Mouse (Mus musculus) yolk sac, embryonic 10.5 days (tissue): ENCODE measurements at regions not wholly inside any gene's neighbourhood (a gene's known extent, or its start where the extent isn't known, plus 50 kb on each side); places are given as distances from the start of the nearest gene placed in this dataset.

ENCODE experiments used
- DNase-seq: peaks from one replicate; pipeline ENCODE4 v3.0.0-alpha.2; 2017; ENCODE audit warnings: low spot score

DNA sequence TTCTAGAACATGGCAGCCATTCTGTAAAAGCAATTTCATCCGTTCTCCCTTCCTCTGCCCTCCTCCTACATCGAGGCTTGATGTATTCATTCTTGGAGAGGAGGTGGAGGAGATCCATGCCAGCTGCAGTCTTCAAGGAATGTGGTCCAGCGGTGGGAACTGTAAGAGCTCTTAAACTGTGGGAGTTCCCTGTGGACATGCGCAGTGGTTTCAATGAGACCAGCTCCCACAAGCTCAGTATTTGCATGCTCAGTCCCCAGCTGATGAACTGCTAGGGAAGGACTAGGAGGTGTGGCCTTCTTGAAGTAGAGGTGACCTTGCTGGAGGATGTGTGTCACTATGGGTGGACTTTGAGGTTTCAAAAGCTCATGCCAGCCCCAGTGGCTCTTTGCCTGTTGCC is 163.7 kb upstream of the Ctnnb1 start:
- DNase-seq, result no peak

DNA sequence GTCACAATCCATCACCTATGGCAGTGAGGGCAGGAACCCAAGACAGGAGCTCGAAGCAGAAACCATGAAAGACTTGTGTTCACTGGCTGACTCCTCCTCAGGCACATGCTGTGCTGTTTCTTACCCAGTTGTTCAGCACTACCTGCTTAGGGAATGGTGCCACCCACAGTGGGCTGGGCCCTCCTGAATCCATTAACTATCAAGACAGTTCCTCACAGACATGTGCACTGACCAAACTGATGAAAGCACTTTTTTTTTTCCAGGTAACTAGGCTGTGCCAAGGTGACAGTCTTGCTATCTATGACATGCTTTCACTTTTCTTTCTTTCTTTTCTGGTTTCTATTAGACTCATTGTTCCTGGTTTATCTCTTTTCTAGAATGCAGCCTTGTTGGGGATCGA is 162.1 kb upstream of the Ctnnb1 start:
- DNase-seq, result no peak

DNA sequence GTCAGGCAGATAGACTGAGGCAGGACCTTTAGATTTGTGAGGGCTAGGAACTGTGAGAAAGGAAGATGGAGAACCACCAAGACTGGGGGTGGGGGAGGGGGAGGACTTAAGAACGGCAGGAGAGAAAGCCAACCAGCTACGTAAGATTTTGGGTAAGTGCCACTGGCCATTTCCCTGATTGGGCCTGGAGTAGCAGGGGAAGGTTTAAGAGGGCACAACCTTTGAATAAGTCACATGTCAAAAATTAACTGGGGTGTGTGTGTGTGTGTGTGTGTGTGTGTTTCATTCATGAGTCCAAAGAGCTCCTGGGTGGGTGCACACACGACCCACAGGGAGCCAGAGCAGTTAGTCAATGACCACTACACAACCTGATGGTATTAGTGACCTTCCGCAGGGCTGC is 161.6 kb upstream of the Ctnnb1 start:
- no peak for DNase-seq

DNA sequence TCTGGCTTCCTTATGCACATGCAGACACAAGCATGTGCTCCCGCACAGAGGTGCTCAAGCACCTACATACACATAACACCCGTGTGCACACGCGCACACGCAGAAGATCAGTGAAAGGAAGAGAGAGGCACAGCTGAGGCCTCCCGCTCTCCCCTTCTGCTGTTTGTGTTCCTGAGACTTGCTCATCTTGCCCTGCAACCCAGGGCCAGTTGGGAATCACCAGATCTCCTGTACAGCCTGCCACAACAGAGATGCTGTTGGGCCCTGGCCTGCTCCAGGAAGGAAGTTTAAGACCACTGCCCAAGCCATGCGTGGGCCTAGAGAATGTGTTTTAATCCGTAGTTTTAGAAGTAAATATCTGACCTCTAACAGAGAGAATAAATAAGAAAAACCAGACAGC is 160.0 kb upstream of the Ctnnb1 start:
- DNase-seq, result no peak

DNA sequence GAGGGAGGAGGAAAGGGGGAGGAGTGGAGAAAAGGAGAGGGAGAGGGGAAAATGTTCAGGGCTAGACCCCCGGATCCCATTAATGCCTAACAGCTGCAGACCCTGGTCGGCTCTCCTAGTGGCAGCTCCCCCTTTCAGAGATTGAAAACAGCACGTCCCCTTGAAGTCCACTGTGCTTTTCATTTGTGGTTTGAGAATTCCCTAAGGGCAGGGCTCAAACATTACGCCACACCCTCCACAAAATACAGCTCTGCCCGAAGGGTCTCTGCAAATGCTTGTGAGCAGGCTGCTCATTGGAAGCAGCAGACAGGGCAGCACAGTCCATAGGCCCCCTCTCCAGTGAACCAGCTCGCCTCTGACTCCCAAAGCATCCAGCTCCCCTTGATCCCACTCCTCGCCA is 159.3 kb upstream of the Ctnnb1 start:
- DNase-seq, result peak; percentile 11

DNA sequence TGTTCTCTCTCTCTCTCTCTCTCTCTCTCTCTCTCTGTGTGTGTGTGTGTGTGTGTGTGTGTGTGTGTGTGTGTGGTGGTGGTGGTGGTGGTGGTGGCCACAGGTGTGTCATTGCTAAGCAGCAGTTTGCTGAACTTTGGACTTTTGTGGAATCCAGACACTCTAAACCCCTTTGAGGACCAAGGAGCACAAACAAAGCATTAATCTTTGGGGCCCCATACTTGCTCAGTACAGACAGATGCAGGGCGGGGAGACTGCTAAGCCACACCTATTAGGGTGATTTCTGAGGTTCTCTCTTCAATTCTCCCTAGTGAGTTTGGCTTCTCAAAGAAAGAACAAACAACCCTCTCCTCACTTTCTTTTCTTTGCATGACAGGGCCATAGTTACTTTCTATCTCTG is 158.1 kb upstream of the Ctnnb1 start:
- peak; percentile 36 for DNase-seq

DNA sequence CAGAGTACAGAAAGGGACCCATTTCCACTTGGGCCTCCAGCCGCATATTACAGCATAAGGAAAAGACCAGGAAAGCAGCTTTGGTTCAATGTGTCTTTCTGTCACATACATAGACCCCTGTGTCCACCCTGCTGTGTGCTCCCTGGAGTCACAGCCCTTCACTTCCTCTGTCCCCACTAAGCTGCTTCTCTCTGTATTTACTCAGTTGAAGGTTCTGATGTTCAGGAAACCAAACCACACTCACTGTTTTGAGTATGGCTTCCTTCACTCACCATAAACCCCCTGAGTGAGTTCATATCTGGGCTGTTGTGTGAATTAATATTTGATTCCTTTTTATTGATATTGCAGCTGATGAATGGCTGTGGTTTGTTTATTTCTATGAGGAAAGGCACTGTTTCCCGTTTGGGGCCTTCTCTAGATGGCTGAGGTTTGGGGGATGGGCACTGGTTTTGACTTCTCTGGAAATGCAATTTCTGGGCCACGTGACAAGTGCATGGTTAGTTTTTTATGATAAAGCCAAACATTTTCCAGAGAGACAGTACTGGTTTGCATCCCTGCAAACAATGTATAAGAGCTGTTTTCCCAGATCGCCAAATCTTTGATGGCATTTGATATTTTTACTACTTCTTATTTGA is 157.0 kb upstream of the Ctnnb1 start:
- DNase-seq, result no peak

DNA sequence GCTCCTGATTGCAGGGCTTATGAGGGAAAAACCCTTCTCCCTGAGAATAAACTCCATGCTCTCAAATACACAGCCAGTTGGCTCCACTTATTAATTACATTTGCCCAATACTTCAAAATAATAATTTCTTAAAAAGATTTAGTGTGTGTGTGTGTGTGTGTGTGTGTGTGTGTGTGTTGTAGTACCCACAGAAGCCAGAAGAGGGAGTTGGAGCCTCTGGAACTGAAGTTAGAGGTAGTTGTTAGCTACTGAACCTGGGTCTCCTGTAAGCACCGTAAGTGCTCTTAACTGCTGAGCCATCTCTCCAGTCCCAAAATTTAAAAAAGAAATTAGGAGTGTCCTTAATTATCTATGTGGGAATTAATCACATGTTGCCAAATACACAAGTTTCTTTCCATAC is 154.8 kb upstream of the Ctnnb1 start:
- no peak for DNase-seq

DNA sequence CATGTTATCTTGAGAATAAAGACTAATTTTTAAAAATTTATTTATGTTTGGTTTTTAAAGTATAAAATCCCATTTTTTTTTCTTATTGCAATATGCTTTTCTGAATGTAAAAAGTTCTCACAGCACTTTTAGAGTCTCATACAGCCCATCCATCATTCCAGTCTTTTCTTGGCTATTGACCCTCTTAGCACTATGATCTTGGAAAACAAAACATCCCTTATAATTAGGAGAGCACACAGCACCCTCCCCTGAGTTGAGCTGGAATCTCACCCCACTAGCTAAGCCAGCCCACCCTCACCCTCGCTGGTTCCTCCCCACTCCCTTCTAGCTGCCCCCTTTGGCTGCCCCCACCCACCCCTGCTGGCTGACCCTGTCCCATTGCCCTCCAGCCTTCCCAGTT is 154.2 kb upstream of the Ctnnb1 start:
- DNase-seq, result peak; percentile 9

DNA sequence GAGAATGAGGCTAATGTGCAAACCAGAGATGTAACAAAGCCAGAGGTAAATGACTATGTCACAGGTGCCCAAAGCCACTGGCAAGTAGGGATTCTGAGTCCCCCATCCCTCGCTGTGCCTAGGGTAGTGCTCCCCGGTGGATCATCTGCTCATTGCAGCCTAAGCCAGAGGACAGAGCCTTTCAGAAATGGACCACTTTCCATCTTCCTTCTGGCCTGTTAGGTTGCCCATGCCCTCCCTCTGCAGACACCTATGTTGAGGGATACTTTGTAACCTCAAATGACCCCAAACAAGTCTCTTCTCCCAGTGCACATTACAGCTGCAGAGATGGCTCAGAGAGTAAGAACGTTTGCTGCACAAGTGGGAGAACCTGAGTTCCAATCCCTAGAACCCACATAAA is 153.3 kb upstream of the Ctnnb1 start:
- DNase-seq, result no peak

DNA sequence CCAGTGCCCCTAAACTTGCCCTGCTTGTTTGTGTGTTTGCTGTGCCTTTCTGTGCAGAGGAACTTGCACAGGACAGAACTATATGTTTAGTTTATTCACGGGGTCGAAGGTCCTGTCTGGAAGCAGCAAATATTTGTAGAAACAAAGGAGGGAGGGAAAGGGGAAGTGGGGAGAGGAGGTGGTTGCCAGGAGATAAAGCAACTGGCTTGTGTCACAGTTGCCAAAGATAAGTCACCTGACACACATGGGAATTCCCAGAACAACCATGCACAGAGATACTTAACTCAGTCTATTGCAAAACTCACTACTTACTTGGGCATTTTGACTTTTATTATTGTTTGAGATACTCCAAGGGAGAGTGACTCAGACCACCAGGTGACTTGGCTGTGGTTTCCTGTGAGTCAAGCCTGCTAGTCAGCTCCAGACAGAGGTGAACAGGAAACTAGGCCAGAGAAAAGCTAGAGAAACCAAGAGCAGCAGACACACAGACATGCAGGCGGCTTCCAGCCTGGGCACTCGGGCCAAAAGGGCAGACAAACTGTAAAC is 152.5 kb upstream of the Ctnnb1 start:
- peak; percentile 88 for DNase-seq

DNA sequence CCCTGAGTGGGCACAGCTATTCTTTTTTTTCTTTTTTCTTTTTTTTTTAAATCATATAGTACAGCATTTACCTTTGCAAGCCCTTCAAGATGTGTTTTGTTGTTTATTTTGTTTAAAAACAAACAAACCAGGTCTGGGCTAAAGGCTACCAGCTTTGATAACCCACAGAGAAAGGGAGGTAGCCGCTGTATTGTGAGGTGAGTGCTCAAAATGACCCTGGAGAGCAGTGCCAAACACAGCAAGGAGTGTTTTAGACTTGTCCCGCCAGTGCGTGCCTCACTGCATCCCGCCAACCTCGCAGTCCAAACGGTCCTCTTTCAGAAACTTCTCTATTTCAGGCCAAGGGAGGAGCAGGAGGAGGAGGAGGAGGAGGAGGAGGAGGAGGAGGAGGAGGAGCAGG is 152.0 kb upstream of the Ctnnb1 start:
- DNase-seq, result no peak

DNA sequence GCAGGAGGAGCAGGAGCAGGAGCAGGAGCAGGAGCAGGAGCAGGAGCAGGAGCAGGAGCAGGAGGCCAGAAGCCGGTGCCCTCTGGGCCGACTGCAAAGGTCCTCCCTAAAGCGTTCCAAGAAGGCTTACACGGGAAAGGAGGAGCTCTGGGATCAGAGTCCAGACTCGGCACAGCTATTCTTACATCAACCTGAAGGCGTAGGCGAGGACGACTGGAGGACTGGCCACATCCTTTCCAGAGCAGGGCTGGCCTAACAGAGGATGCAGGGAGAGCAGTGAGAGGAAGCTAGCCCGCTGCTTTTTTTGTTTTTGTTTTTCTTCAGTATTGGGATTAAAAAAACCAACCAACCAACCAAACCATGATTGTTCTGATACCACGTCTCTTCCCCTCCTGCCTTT is 151.5 kb upstream of the Ctnnb1 start:
- peak; percentile 60 for DNase-seq

DNA sequence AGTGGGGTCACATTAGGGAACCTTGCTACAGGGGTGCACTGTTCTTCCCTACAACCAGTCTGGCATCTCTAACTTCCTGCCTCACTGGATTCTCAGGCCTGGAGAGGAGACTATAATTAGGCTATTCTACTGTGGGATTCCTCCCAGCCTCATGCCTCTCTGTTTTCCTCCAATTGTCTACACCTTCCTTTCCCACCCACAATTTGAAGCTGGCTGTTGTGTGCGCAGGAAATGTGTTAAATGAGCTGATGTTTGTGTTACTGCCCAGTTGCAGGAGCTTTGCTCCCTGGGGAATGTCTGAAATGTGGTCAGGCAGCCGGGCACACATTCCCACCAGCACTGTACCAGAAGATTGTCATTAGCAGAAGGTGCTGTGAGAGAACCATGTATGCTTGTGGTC is 150.6 kb upstream of the Ctnnb1 start:
- peak; percentile 17 for DNase-seq

DNA sequence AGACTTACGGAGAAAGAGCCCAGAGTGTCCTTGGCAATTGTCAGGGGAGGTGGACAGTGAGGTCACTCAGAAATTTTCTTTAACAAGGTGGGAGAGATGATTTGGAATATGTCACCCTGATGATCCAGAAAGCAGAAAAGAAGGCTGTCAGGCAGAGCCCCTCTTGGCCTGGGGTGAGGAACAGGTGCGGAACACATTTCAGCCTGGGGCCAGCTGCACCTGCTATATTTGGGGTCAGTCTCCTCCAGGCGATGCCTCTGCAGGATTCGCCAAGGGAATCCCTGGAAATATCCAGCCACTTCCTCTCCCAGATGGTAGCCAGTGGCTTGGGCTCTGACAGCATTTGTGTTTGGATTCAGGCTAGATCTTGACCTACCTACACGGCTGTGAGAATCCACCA is 134.8 kb upstream of the Ctnnb1 start:
- no peak for DNase-seq

DNA sequence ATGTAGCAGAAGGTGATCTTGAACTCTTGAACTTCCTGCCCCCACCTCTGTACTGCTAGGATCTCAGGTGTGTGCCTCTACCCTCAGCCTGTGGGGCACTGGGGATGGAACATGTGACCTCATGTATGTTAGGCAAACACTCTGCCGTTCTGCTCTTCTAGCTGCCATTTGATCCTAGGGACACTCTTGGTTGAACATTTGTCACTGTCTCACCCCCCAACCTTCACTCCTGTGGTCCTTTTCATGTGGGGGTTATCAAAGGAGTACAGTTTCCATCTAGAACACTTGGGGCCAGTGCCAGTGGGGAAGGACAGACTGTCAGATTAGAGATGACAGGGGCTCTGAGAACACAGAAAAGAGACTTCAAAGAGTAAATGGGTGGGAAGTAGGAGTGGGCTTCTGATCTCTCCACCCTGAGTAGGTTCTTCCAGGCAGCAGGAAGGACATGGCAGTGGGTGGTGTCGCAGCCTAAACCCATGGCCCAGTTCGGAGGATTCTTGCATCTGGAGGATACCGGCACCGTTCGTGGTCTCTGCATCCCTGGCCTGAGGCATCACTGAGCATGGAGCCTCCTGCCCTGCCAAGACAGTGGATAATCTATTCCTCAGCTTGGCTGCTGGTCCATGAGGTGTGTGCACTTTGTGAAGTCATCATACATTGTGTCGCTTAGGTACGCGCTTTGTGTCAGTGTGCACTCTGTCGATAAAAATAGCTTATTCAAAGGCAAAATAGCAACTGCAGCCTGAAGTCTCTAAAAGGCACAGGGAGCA is 132.7 kb upstream of the Ctnnb1 start:
- no peak for DNase-seq

DNA sequence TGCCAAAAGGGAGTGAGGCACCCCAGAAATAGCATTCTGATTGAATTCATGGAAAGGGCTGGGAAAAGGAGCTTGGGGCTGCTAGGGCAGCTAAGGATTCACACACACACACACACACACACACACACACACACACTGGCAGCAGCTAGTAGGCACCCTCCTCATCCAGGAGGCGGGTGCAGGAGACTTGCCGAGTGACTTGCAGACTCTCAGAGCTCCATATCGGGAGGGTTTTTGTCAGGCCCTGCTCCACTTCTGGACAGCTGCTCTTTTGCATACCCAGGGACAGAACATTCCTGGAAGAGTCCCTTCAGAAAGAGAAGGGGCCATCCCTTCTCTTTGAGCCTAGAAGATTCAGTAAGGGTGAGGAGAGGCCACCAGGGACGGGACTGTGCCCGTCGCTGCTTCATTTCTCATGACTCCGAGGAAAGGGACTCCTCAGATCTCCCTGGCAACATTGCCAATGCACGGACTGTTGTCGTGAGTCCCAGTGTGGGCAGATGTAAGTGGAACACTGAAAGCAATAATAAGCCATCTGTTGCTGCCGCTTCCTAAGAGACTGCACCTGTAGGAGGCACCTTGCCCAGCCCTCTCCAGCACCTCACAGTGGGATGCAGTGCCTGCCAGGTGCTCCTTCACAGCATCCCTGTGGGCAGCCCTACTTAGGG is 130.9 kb upstream of the Ctnnb1 start:
- DNase-seq, result no peak

DNA sequence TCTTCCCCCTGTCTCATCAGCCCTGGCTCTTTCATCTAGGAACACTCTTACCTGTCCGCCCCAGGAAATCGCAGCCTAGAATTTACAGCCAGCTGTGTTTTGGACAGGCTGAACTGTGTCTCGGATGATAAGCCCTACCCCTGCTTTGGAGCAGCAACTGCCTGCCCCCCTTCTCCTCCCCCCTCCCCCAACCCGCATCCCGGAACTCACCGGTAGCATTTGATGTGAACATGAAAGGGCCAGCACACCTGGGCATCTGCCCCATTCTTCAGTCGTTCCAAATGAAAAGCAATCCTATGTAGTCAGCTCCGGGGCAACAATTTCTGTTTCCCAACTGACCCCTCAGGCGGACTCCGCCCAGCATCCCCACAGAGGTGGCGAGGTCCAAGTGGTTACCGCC is 130.1 kb upstream of the Ctnnb1 start:
- DNase-seq, result no peak

DNA sequence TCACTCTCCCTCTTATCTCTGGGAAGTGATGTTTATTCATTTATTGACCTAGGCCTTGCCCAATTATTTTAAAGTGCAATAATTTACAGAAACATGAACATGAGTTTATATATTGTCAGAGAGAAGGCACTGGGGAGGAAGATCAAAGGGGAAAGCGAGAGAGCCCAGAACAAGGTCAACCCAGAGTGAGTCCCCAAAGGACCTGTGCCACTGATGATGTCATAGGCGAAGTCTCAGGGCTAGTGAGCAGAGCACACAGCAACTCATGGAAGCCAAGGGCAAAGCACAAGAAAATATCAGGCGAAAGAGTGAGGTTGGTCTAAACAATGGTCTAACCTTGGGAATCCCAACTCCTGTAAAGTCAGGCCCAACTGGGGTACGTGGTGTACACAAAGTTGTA is 126.4 kb upstream of the Ctnnb1 start:
- no peak for DNase-seq

DNA sequence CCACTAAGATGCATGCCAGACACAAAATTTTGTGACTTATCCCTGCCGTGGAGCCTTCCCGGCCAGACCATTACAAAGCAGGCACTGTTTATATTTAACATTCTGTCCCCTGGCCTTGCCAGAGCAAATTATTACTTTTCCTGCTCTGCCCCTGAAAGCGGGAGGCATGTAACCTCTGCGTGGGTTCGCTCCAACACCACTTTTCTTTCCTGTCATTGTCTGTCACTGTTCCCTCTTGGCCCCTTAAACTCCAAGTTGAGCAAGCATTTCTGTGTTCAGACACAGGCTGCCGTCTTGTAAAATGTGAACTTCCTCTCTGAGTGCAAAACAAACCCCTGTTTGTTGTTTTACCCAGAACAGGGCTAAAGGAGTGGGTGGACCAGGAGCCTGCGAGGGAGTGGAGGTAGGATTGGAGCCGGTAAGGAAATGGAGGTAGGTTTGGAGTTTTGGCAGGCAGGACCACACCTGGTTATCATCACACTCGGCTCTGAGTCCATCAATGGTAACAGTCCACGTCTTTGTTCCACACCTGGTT is 124.2 kb upstream of the Ctnnb1 start:
- peak; percentile 4 for DNase-seq

DNA sequence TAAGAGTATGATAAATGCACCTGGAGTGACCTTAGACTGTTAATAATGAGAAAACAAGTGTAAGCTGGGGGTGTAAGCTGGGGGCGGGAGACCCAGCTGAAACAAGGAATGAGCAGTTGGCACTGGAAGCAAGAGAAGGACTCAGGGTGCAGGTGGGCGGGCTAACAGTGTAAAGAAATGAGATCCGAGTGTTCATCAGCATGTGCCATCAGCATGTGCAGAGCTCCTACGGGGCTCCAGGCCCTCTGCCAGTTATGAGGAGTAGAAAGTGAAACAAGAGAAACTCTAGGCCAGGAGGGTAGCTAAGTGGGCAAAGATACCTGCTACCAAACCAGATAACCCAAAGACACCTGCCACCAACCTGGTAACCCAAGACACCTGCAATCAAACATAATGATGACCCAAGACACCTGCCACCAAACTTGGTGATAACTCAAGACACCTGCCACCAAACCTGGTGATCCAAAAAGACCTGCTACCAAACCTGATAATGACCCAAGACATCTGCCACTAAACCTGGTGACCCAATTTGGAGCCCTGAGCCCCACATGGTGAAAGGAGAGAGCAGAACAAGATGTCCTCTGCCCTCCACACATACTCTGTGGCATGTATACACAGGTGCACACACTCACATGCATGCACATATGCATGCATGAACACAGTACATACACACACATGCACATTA is 120.1 kb upstream of the Ctnnb1 start:
- no peak for DNase-seq

DNA sequence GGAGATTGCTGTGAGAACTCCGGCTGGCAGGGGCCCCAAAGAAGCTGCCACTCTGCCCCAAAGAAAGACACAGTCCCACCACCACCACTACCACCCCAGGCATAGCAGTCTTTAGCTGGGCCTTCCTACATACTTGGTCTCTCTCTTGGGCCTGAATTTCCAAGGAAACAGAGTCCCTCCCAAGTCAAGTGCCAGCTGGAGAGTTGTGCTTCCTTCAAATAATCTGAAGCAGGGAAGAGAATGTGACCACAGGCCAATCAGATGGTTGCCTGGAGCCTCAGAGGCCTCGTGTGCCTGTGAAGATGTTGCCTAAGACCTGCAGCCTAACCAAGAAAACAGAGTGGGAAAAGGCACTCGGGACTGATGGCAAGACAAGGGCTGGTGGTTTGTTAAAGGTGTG is 117.5 kb upstream of the Ctnnb1 start:
- no peak for DNase-seq
